Mouse (Mus musculus): ENCODE measurements around the gene Eif2ak1. TPM values are rescaled to one million over a fixed set of nuclear protein-coding genes. Genes with fewer than 3 reads are reported as not detected.
A peak's percentile ranks its signal among the peaks of the same experiment; 100 is the strongest.

Eif2ak1 gene
- polyA plus RNA-seq, 1 experiment from 2014 or later = 42.4 TPM

DNA sequence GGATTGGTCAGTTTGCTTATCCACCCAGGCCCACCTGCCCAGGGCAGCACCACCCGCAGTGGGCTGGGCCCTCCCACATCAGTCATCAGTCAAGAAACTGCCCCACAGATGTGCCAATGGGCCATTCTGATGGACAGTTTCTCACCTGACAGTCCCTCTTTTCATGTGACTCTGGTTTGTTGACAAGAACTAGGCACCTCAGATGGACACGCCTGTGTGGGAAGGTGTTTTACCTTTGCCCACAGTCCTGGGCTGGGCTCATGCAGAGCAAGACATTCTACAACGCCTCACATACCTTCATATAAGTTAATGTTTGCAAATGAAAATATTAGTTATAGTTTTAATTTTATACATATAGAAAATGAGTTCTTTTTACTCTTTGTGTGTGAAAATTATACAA is 100.5 kb downstream of the Eif2ak1 start:
- Histone ChIP-seq H3K27me3 (ENCODE audit: insufficient read depth, low read length) (no peaks in the 10 kb centered on the region), H3K27ac (ENCODE audit: low read depth) (no peak overlapping the region), H3K4me3 (ENCODE audit: low read depth, low read length) (no peak overlapping the region), H3K9me3 (ENCODE audit: low read depth, low read length) (no peaks in the 10 kb centered on the region), H3K4me2 (no peak overlapping the region), H3K4me1 (ENCODE audit: insufficient read depth) (no peaks in the 10 kb centered on the region), H3K9ac (no peak overlapping the region), H3K36me3 (ENCODE audit: insufficient read depth) (peaks cover 71% of the 10 kb centered on the region)
- DNase-seq (no peak), ATAC-seq (ENCODE audit: insufficient read depth) (no peak)
- no peak for TF ChIP-seq CTCF (IDR thresholded peaks at IDR 0.05; ENCODE audit: low read depth)
- 92% methylated on average over 3 of the region's 3 CpGs for WGBS

DNA sequence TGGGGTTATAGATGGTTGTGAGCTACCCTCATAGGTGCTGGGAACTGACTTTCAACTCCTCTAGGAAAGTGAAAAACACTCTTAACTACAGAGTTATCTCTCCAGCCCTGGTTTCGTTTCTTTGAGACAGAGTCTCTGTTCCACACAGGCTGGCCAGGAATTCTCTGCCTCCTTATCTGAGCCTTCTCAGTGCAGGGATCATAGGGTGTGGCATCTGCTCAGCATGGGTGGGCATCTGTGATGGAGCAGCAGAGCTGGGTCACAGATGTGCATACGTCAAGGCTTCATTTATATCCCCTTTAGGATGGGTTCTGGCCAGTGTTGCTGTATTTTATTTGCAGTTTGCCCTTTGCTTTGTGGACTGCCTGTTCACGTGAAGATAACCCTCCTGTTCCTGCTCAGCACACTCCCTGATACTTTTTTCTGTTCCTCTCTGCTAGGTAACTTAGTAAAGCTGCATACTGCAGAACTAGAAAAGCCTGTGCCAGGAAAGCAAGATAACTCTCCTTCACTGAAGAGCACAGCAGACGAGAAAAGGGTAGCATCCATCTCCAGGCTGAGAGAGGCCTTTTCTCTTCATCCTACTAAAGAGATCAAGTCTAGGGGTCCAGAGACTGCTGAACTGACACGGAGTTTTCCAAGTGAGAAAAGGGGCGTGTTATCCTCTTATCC is 107.3 kb downstream of the Eif2ak1 start:
- Histone ChIP-seq H3K9me3 (ENCODE audit: low read depth, low read length) (no peaks in the 10 kb centered on the region), H3K4me2 (no peak overlapping the region), H3K27ac (ENCODE audit: low read depth) (no peak overlapping the region), H3K36me3 (ENCODE audit: insufficient read depth) (peaks cover 85% of the 10 kb centered on the region), H3K9ac (no peak overlapping the region), H3K27me3 (ENCODE audit: insufficient read depth, low read length) (no peaks in the 10 kb centered on the region), H3K4me3 (ENCODE audit: low read depth, low read length) (no peak overlapping the region), H3K4me1 (ENCODE audit: insufficient read depth) (no peaks in the 10 kb centered on the region)
- no peak for TF ChIP-seq CTCF (IDR thresholded peaks at IDR 0.05; ENCODE audit: low read depth)
- ATAC-seq (ENCODE audit: insufficient read depth) (no peak), DNase-seq (no peak)
- 84% methylated on average over 6 of the region's 6 CpGs for WGBS

GRCm38 (mm10) chr5:143927875-143928274 is 110.3 kb downstream of the Eif2ak1 start, which contains the start of gene Gm42421:
Gene Gm42421 (plus strand): TSS chr5:143928175.
- no peak for TF ChIP-seq CTCF (IDR thresholded peaks at IDR 0.05; ENCODE audit: low read depth)
- Histone ChIP-seq H3K9me3 (ENCODE audit: low read depth, low read length) (no peaks in the 10 kb centered on the region), H3K4me2 (no peak within 1 kb of the TSS), H3K4me1 (ENCODE audit: insufficient read depth) (no peaks in the 10 kb centered on the region), H3K36me3 (ENCODE audit: insufficient read depth) (peaks cover 87% of the 10 kb centered on the region), H3K27me3 (ENCODE audit: insufficient read depth, low read length) (no peaks in the 10 kb centered on the region), H3K27ac (ENCODE audit: low read depth) (no peak within 1 kb of the TSS), H3K9ac (no peak within 1 kb of the TSS), H3K4me3 (ENCODE audit: low read depth, low read length) (no peak within 1 kb of the TSS)
- DNase-seq (no peak), ATAC-seq (ENCODE audit: insufficient read depth) (no peak)
- WGBS = 96% methylated on average over 8 of the region's 8 CpGs

DNA sequence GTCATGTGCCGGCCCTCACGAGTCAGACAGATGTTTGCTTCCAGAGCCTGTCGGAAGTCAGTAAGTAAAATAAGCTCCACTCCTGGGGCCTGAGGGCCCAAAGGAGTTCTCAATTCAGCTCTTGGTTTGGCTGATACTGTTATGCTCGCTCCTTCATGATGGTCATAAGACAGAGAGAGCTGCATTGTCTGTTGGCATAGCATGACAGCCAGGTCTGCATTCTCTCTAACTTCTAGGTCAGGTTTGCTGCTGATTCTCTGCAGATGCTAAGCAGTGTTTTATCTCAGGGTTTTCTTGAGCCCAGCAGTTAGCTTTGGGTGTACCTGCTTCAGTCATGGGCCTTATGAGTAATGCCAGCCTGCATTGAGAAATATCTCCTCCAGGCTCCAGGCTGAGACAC is 111.7 kb downstream of the Eif2ak1 start:
- Histone ChIP-seq H3K27me3 (ENCODE audit: insufficient read depth, low read length) (no peaks in the 10 kb centered on the region), H3K4me2 (no peak overlapping the region), H3K9ac (no peak overlapping the region), H3K27ac (ENCODE audit: low read depth) (no peak overlapping the region), H3K4me1 (ENCODE audit: insufficient read depth) (no peaks in the 10 kb centered on the region), H3K9me3 (ENCODE audit: low read depth, low read length) (no peaks in the 10 kb centered on the region), H3K36me3 (ENCODE audit: insufficient read depth) (peaks cover 78% of the 10 kb centered on the region), H3K4me3 (ENCODE audit: low read depth, low read length) (no peak overlapping the region)
- 84% methylated on average over 4 of the region's 4 CpGs for WGBS
- DNase-seq (no peak), ATAC-seq (ENCODE audit: insufficient read depth) (no peak)
- TF ChIP-seq CTCF (IDR thresholded peaks at IDR 0.05; ENCODE audit: low read depth) = no peak

- WGBS = 90% methylated on average over 12 of the region's 12 CpGs
- H3K36me3 ChIP-seq (ENCODE audit: insufficient read depth) = peaks cover 64% of the 10 kb centered on the region
Measured at GRCm38 (mm10) chr5:143930656-143931055, 113.1 kb downstream of the Eif2ak1 start.

GRCm38 (mm10) chr5:143931863-143932580 is 114.4 kb downstream of the Eif2ak1 start:
- Histone ChIP-seq H3K4me2 (no peak overlapping the region), H3K27me3 (ENCODE audit: insufficient read depth, low read length) (no peaks in the 10 kb centered on the region), H3K4me1 (ENCODE audit: insufficient read depth) (no peaks in the 10 kb centered on the region), H3K9me3 (ENCODE audit: low read depth, low read length) (no peaks in the 10 kb centered on the region), H3K36me3 (ENCODE audit: insufficient read depth) (peaks cover 51% of the 10 kb centered on the region), H3K4me3 (ENCODE audit: low read depth, low read length) (no peak overlapping the region), H3K9ac (no peak overlapping the region), H3K27ac (ENCODE audit: low read depth) (no peak overlapping the region)
- no peak for TF ChIP-seq CTCF (IDR thresholded peaks at IDR 0.05; ENCODE audit: low read depth)
- WGBS = 87% methylated on average over 6 of the region's 6 CpGs
- no peak for ATAC-seq (ENCODE audit: insufficient read depth)
- no peak for DNase-seq

More at GRCm38 (mm10) chr5:143930656-143931055, 113.1 kb downstream of the Eif2ak1 start:
- ATAC-seq (ENCODE audit: insufficient read depth) (no peak), DNase-seq (no peak)
- Histone ChIP-seq H3K9ac (no peak overlapping the region), H3K4me1 (ENCODE audit: insufficient read depth) (no peaks in the 10 kb centered on the region), H3K4me3 (ENCODE audit: low read depth, low read length) (no peak overlapping the region), H3K4me2 (no peak overlapping the region), H3K27ac (ENCODE audit: low read depth) (no peak overlapping the region), H3K9me3 (ENCODE audit: low read depth, low read length) (no peaks in the 10 kb centered on the region), H3K27me3 (ENCODE audit: insufficient read depth, low read length) (no peaks in the 10 kb centered on the region)
- no peak for TF ChIP-seq CTCF (IDR thresholded peaks at IDR 0.05; ENCODE audit: low read depth)

GRCm38 (mm10) chr5:143932831-143933230 is 115.2 kb downstream of the Eif2ak1 start, which contains the start of gene Rsph10b:
Gene Rsph10b (plus strand): TSS chr5:143933035.
- no peak within 1 kb of the TSS for H3K27ac ChIP-seq (ENCODE audit: low read depth)
- WGBS = 18% methylated on average over 8 of the region's 8 CpGs

More at GRCm38 (mm10) chr5:143932831-143933230, 115.2 kb downstream of the Eif2ak1 start, which contains the start of gene Rsph10b:
- no peak for TF ChIP-seq CTCF (IDR thresholded peaks at IDR 0.05; ENCODE audit: low read depth)
- no peaks in the 10 kb centered on the region for H3K9me3 ChIP-seq (ENCODE audit: low read depth, low read length)
- 0 out of 2 replicates have a peak within 1 kb of the TSS, but pooled peaks have one; percentile 15 for H3K4me2 ChIP-seq
- H3K4me1 ChIP-seq (ENCODE audit: insufficient read depth) = no peaks in the 10 kb centered on the region
- peak; percentile 47 for DNase-seq
- no peaks in the 10 kb centered on the region for H3K27me3 ChIP-seq (ENCODE audit: insufficient read depth, low read length)
- H3K36me3 ChIP-seq (ENCODE audit: insufficient read depth) = peaks cover 45% of the 10 kb centered on the region
- no peak within 1 kb of the TSS for H3K9ac ChIP-seq
- H3K4me3 ChIP-seq (ENCODE audit: low read depth, low read length) = no peak within 1 kb of the TSS
- ATAC-seq (ENCODE audit: insufficient read depth) = peak; percentile 28; the same call in 1 of the 2 replicates

Measured in lung, embryonic 14.5 days (tissue).